Mouse (Mus musculus) left cerebral cortex, postnatal 36 days (tissue): ENCODE data around the gene Slc4a10. TPM values are rescaled to one million over a fixed set of nuclear protein-coding genes. Genes with fewer than 3 reads are reported as not detected.

Experiments used
- DNase-seq, 2 experiments: peaks; one replicate each; pipeline ENCODE4 v3.0.0; 2021 to 2022; ENCODE audit warnings: low spot score in 2 of 2, mixed read lengths in 1 of 2
- intact Hi-C: fragments of 180-260 bp; cut with DNase I; formaldehyde crosslinking; loops from one replicate; pipeline ENCODE4 v1.15.1; 2025
- total RNA-seq, 2 experiments: library from RNA; stranded (reverse); gene quantifications; 2 replicates each; pipeline ENCODE4 v1.2.3; 2021

Gene Slc4a10
- total RNA-seq, 2 experiments from 2014 or later = 200 to 220 TPM

DNA sequence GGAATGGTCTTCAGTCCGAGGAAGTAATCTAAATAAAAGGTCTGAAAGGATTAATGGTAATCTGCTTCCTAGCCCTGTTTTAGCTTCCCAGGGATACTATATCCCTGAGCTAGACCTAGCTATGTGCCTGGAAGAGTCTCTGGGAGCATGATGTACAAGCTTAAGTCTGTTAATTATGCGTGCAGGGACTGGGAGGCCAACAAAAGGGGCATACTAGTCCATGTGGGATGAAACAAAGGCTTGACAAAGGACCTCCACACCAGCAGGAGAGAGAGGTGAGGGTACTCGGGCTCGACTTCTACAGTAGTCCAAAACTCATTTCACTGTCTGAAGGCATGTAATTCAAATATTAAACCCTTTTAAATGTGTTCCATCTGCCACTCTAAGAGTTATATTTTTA, 197.9 kb downstream of the Slc4a10 start:
- intact Hi-C loops = no loop called here
- DNase-seq = no peak

DNA sequence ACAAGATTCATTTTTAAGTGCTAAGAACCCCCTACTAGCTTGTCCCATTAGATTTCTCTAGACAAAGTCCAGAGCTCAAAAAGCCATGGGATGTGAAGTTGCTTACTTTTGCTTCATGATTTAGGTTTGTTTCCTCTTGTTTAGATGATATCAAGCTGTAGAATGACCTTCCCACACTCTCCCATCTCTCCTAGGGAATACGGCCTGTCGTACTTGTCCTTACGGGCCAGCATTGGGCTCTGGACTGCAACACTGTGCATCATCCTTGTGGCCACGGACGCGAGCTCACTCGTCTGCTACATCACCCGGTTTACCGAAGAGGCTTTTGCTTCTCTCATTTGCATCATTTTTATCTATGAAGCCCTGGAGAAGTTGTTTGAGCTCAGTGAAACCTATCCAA, 222.2 kb downstream of the Slc4a10 start:
- DNase-seq = no peak
- intact Hi-C loops = no loop called here

DNA sequence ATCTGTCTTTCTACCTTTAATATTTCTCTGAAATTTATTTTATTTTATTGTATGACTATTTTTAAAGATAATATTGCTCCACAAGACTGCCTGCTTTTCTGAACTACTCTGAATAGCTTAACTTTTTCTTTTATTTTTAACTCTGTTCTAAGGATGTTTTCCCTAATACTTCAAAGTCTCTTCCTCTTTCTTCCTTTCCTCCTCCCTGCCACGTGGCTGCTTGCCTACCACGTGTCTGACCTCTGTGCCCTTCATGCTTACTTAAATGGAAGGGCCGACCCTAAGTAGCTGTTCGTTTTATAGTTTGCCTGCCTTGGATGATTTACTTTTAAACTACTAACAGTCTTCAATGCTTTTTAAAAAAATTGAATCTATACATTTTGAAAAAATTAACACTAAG, 225.6 kb downstream of the Slc4a10 start:
- intact Hi-C loops = no loop called here
- DNase-seq = no peak

DNA sequence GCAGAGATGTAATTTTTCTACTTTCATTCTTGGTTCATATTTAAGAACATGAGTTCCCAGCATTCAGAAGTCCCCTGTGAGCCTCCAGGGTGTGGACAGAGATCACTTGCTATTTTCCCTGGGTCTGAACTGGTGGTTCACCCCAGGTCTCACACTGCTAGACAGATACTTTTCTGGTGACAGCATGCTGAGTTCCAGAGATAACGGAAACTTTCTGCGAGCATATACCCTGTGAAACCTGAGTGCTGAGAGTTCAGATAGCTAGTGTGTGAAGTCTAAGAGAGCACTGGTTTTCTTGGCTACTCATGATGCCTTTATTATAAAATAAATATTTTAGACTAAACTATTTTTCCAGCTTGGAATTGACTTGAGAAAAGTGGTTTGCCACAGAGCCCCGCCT, 232.5 kb downstream of the Slc4a10 start:
- DNase-seq = no peak
- intact Hi-C loops = no loop called here

DNA sequence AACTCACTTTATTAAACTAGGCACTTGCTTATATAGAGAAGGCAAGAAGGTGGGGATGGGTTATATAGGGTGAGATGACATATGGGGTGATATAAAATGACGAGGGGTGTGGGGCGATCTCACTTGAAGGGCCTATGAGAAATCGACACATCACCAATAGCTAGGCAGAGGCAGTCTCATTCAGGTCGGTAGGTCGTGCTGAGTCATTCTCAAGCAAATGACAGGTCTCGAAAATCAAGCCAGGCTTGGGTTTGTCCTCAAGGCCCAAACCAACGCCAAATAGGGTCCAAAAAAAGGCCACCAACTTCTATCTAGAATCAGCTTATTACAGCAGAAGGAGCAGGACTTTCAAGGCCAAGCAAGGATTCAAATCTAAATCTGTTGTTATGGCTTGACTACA, 233.5 kb downstream of the Slc4a10 start:
- intact Hi-C loops = no loop called here
- DNase-seq = no peak

DNA sequence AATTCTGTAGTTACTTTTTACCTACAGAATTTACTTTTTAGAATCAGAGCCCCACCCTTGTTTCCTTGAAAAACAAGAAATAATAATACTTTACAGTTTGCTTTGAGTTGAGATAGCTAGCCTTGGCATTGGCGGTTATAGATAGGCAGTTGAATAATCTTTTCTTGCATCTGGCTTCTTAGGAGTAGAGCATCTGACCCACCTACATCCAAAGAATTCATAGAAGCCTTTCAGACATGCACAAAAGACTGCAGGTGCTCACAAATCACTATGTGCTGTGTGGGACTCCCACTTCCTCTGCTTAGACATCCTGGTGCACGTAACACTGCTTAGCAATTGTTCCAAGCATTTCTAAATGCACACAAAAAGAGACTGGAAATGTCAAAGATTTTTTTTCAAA, 238.8 kb downstream of the Slc4a10 start:
- DNase-seq = no peak
- intact Hi-C loops = loop anchor here (5.0 kb wide), 3 partner anchors 172 to 468 kb away; partner anchors contain the start of gene Slc4a10

DNA sequence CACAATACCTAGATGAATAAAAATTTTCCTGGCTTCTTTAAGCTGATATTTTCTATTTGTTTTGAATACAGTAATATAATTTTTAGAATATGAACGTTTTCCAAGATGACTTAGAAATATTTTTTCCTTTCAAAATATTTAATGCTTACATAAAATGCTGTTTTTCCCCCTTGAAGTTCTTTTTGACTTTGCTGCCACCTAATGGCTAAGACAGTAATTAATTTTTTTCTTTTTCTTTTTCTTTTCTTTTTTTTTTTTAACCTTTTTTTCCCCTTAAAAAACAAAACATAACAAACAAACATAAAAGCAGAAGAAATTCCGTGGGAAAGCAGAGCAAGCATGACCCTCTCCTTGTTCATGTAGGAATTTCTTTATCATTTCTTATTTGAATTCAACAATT, 239.6 kb downstream of the Slc4a10 start:
- no peak for DNase-seq
- intact Hi-C loops = loop anchor here (2.0 to 5.0 kb wide), 4 partner anchors 171 to 469 kb away; partner anchors contain the start of gene Slc4a10

DNA sequence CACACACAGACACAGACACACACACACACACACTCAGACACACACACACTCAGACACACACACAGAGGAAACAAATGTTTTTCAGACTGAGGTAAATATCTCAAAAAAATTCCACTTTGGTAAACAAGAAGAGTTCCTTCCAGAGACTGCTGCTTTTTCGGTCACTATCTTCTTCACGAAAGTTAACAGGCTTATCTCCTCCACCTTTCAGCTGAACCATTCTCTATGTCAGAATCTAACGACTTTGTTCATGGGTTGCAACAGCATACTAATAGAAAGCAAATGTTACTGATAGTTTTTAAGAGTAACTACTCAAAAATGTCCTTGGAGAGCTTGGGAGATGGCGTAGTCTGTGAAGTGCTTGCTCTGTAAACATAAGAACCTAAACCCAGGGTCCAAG, 241.3 kb downstream of the Slc4a10 start:
- intact Hi-C loops = loop anchor here (2.0 to 5.0 kb wide), 4 partner anchors 170 to 470 kb away; partner anchors contain the start of gene Slc4a10
- DNase-seq = no peak

DNA sequence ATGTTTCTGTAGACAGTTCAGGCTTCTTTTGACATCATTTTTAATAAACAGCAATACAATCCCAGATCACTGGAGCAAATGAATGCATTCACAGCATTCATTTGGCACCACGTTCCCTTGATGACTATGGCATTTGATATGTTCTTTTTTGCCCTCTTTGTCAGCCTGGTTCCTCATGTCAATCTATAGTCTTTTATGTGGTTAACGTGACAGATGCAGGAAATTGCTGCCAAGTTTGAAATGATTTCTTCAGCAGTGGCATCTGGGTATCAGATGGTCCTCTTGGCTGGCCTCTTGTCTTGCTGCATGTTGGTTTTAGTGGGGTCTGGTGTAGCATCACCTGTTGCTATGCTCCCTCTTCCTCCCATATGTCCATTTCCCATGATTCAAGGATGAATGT, 247.6 kb downstream of the Slc4a10 start:
- no peak for DNase-seq
- intact Hi-C loops = no loop called here

DNA sequence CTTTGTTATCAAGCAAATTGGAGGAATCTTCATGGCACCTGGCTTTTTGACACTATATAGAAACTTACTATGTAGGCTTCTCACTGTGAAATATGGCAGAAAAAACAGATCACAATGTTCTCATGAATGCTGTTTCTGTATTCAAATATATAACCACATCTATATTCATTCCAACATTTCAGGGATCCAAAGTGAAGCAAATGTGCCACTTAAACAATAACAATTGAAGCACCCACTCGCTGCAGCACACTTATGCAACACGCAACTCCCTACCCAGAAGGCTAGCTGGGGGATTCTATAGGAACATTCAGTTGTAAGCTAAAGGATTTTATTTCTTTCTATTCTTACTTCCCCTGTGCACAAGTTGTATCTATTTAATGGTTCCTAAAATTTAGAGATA, 255.5 kb downstream of the Slc4a10 start:
- DNase-seq = peak in 1 of 2 experiments; percentile 55
- intact Hi-C loops = no loop called here

DNA sequence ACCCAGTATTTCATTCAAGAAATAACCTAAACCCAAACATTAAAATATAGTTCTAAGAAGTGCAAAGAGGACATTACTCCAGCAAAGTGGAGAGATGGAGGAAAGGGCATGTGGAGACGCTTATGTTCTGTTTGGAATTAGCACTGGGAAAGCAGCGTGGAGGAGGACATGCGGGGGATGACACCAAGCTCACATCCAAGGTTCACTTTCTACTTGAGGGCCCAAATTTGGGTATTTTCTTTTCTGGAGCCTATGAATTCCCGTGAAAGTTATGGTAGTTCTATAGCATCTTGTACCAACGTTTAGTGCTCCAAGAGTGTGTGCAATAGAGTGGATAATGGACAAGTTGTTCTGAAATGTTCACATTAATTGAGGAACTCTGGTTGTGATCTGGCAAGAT, 260.7 kb downstream of the Slc4a10 start:
- no peak for DNase-seq
- intact Hi-C loops = no loop called here

DNA sequence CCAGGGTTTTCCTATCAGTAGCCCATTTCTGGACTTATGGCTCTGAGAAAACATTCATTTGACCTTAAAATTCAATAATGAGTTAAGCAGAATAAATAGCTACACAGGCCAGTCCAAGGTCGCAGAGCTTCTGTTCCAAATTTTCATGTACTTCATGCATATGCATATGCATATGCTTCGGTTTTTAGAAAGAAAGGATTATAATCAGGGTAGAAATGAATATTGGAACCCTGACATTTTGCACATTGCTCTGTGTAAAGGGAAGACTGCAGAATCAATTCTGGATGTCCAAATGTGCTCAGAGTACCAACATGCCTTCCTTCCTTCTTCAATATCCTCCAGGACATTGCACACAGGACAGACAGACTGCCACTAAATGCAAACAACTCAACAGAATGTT, 261.2 kb downstream of the Slc4a10 start:
- intact Hi-C loops = no loop called here
- DNase-seq = no peak

DNA sequence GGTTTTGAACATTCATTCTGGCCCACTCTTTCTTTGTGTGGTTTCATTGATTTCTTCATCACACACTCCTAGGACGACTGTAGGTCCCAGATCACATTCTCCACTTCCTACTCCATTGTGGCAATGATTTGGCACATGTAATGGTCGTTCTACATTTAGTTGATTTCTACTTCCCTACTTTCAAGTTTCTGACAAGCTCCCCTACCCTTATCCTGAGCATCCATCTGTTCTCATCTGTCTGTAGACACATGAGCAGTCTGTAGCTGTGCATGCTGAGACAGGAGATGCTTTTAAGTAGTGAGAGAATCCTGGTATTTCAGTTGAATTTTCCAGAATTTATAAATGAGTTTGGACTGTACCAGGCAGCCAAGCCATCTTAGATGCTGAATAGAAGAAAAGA, 270.7 kb downstream of the Slc4a10 start:
- intact Hi-C loops = no loop called here
- no peak for DNase-seq

DNA sequence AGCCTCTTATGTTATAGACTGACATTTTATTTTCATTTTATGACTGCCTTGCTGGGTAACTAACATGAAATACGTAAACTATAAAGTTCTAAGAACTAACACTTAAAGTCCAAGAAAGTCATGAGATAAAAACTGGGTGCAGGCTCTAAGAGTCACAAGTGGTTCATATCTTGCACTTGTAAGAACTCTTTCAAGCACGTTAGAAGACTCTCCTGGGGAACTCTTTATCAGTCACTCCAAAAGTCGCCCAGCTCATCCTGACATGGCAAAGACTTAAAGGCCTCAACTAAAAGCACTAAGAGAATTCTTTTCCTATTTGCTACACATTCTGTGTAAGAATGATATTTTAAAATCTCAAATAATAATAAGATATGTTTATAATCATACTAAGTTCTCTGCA, 273.2 kb downstream of the Slc4a10 start:
- intact Hi-C loops = no loop called here
- DNase-seq = no peak

DNA sequence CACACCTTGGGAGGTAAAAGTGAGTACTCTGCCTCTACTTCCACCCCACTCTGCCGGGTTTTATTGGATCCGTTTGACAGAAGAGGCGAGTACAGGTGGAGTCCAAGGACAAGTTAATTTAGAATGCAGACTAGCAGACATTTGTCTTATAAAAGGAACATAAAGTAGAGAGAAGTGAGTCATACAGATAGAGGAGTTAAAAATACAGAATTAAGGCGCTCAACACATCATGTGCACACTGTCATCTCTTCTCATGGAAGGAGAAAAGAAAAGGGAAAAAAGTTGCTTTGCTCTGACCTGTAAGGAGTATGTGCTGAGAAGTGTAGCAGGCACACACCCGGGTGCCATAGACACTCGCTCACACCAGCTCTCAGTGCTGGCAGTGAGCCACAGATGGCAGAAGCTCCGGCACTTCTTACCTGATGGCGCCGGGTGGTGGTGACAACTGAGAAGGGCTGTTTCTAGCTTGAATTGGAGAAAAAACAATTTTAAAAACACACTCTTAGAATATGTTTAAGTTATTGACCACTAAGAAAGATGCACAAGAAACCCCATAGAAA, 276.9 kb downstream of the Slc4a10 start:
- peak in 1 of 2 experiments; percentile 65 for DNase-seq
- intact Hi-C loops = no loop called here

DNA sequence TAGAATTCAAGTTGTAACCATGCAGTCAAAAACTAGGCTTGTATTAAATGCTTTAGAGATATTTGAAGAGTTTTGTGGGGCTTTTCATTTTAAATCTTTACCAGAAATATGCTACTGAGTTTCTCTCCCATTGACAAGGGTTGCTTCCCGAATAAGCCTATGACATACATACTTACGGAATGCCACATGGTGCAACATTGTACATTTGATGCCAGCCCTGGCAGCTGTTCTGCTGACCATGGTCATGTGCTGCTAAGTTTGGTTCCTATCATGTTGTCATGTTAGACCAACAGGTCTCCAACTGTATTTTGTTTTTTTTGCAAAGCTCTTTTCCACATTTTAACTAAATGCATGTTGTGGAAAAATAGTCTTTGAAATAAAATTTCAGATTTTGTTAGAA, 279.1 kb downstream of the Slc4a10 start:
- DNase-seq = no peak
- intact Hi-C loops = no loop called here

DNA sequence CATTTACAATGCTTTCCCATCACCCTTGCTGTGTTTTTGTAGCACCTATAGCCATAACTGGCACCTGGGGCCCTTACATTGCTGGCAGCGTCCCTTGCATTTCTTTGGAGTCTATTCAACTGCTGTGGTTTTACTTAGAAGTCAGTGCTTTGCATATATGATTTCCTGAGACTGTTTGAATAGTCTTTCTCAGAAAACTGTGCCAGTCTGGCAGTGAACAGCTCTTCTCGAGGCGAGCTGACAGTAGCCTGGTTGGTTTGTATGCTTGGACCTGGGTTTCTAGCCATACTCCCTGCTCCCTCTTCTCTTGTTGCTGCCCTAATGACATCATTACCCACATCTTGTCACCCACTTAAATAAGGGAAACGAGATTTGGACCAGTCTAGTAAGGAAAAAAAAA, 285.7 kb downstream of the Slc4a10 start:
- no peak for DNase-seq
- intact Hi-C loops = no loop called here

DNA sequence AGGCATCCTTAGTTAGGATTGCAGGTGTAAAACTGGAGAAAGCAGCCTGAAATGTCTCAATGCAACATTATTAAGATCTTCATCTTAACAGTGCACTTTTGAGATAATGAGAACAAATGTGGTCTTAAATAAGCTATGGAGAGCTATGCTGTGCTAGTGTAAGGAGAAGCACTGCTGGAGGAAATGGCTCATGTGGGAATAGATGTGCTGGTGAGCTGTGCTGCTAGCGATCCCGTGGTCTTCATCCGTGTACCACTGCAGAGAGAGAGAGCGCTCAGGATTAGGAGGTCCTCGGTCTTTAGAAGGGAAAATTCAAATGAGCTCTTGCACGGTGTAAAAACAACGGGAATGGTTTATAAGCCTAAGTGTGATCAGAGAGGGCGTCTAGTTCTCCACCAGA, 286.2 kb downstream of the Slc4a10 start:
- intact Hi-C loops = no loop called here

DNA sequence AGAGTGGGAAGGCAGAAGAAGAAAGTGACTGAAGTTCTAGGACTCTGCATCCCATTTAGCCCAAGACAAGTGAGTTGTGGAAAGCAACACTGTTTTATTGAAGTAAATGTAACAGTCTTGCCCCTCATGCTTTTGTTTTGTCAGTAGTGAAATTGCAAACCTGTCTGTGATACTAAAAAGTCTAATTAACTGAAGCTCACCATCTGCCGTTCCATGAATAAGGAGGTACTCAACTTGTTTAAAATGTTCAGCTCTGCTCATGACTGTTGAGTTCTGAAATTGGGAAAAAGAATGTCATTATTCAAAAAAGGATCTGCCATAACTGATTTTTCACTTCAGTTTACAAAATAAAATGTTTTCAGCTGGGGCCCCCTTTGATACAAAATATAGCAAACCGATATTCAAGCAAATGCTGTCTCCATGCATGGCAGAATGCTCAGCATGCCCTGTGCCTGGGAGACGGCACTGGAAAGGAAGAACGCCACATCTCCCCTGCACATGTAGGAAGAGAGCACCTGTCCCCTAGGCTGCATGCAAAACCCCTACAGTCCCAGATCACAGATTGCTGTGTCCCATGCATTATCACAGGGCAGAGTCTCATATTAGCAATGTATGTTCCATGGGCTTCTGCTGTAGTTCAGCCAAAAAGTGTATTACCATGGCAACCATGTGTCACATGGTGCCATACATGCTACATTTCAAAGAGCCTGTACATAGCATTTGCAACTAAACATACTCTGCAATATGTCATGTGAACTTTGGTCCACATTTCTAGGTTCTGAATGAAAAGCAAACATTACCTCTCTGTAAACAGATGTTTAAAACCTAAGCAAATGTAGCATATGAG, 288.4 kb downstream of the Slc4a10 start:
- intact Hi-C loops = no loop called here
- DNase-seq = no peak

More for the DNA sequence above, 286.2 kb downstream of the Slc4a10 start:
- DNase-seq = no peak

DNA sequence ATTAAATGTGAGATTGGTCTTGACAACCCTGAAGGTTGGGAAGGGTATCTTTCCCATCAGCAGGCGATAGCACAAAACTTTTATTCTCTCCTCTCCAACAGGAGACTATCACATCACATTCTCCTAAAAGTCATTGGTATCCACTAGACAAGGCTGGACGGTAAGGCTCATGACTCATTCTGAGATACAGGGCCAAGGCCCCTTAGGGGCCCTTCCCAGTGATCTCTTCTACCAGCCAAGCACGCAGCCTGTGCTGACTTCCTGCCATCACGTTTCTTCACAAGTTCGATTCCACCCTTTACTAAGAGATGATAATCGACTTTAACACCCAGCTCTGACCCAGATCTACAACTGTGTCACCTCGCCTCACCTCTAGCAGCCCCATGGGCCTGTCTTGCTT, 290.8 kb downstream of the Slc4a10 start:
- no peak for DNase-seq
- intact Hi-C loops = no loop called here

DNA sequence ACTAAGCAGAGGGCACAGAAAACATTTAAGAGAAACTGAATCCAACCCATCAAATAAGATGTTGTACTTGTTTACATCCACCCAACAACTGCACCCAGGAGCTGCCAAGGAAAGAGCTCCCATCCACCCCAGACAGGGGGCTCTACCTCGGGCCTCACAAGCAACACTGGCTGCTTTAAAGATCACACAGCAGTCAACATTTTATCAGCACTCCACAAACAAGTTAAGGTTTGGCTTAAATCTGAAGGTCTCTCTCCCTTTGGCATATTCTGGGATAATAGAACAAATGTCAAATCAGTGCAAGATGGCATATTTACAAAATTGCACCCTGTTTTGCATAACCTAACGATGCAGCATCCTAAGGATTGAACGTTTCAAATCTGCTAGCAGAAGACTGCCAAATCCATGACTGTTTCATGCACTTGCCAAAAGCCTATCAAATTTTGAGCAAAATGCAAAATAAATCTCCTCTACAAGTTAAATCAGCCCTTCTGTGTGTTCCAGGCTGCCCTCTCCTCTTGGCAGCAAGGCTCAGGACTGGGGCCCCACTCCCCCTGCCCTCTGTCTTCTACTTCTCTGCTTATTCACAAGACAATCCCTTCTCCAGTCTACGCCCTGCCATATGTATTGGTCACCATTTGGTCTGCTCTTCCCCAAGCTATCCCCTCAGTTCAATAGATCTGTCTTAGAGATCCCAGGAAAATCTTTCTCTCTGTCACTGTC, 293.1 kb downstream of the Slc4a10 start:
- intact Hi-C loops = no loop called here
- no peak for DNase-seq
